Mouse (Mus musculus): ENCODE results near the gene Smg6. TPM values are rescaled to one million over a fixed set of nuclear protein-coding genes. Genes with fewer than 3 reads are reported as not detected.
A peak's percentile ranks its signal among the peaks of the same experiment; 100 is the strongest.

Gene Smg6
- polyA plus RNA-seq, 1 experiment from 2014 or later = 17.1 TPM

- H3K9ac ChIP-seq = no peak overlapping the region
- no peak overlapping the region for H3K4me3 ChIP-seq
- peak overlapping the region; percentile 35; the same call in 1 of the 2 replicates for H3K27ac ChIP-seq
- H3K4me2 ChIP-seq = peak overlapping the region; percentile 20; the same call in 1 of the 2 replicates
- H3K36me3 ChIP-seq (replicated peaks) = no peaks in the 10 kb centered on the region
- no peak for ATAC-seq (replicated peaks)
- H3K9me3 ChIP-seq = no peaks in the 10 kb centered on the region
- no peaks in the 10 kb centered on the region for H3K27me3 ChIP-seq (replicated peaks)
- WGBS = 47% methylated on average over 12 of the region's 12 CpGs
- H3K4me1 ChIP-seq = peaks cover 34% of the 10 kb centered on the region
Measured at GRCm38 (mm10) chr11:75012997-75013694, 87.5 kb downstream of the Smg6 start.

- Histone ChIP-seq H3K27me3 (replicated peaks) (no peaks in the 10 kb centered on the region), H3K4me2 (no peak overlapping the region), H3K27ac (peak overlapping the region; percentile 50), H3K4me3 (no peak overlapping the region), H3K4me1 (peaks cover 34% of the 10 kb centered on the region), H3K36me3 (replicated peaks) (no peaks in the 10 kb centered on the region), H3K9me3 (no peaks in the 10 kb centered on the region), H3K9ac (no peak overlapping the region)
- WGBS = 78% methylated on average over 12 of the region's 12 CpGs
- no peak for ATAC-seq (replicated peaks)
Measured at GRCm38 (mm10) chr11:75013764-75014695, 88.4 kb downstream of the Smg6 start.

DNA sequence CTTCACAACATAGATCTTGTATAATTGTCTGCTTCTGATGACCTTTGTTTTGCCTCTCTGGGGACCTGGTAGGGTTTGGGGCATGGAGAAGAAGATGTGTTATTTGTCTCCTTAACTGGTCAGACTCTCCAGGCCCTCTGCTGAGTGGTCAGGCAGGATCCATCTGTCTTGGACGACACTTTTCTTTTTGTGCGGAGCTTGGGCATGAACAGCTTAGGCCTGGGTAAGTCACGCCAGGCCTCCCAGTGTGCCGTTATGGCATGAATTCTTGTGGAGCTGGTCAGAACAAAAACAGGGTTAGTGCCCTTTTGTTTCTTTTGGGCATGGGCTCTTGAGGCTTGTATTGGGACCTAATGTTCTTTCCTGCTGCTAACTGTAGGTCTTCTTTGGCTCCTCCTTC, 89.2 kb downstream of the Smg6 start:
- no peak overlapping the region for H3K27ac ChIP-seq
- H3K4me2 ChIP-seq = no peak overlapping the region
- 53% methylated on average over 4 of the region's 4 CpGs for WGBS
- peaks cover 34% of the 10 kb centered on the region for H3K4me1 ChIP-seq
- no peak overlapping the region for H3K4me3 ChIP-seq
- ATAC-seq (replicated peaks) = no peak
- H3K36me3 ChIP-seq (replicated peaks) = no peaks in the 10 kb centered on the region
- no peak overlapping the region for H3K9ac ChIP-seq
- H3K27me3 ChIP-seq (replicated peaks) = no peaks in the 10 kb centered on the region
- no peaks in the 10 kb centered on the region for H3K9me3 ChIP-seq

DNA sequence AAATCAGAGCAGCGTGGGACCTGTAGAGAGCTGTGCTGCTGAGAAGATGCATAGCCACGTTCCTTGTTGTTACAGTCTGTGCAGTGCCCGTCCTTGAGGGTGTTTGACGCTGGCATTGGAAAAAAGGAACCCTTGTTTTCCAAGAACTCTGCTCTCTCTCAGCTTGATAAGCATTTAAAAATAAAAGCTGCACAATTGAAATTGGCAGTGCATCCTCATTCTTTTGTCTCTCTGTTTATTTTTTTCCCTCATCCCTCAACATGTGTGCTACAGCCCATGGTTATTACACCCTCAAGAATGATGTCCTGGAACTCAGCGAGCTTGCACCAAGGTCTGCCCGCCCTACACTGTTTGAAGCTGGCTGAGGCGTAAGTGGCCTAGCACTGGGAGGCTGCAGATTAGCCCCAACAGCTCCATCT, 89.8 kb downstream of the Smg6 start:
- Histone ChIP-seq H3K36me3 (replicated peaks) (no peaks in the 10 kb centered on the region), H3K9ac (no peak overlapping the region), H3K27me3 (replicated peaks) (no peaks in the 10 kb centered on the region), H3K4me2 (no peak overlapping the region), H3K4me1 (peaks cover 34% of the 10 kb centered on the region), H3K4me3 (no peak overlapping the region), H3K9me3 (no peaks in the 10 kb centered on the region), H3K27ac (no peak overlapping the region)
- WGBS = 66% methylated on average over 7 of the region's 7 CpGs
- no peak for ATAC-seq (replicated peaks)

DNA sequence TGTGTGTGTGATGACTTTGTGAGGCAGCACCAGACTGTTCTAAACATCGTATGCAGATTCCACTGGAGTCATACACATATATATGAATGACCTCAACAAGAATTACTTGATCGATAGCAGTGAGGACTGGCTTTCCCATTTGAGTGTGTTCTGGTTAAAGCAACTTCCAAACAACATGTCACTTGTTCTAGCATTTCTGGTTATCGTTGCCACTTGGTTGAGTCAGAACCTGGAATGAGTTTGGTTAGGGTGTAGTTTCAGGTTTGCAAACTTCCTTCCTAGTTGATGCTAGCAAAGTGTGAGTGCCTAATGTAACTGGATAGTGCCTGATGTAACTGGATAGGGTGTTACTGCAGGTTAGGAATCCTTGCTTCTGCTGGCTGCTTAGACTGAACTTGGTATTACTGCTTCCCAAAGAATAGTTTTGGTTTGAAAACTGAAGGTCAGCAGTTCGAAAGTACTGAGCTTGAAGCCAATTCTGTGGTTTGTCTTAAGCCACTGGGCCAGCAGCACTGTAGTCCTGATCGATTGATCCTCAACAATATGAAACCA, 90.8 kb downstream of the Smg6 start:
- H3K36me3 ChIP-seq (replicated peaks) = no peaks in the 10 kb centered on the region
- H3K9ac ChIP-seq = no peak overlapping the region
- H3K4me2 ChIP-seq = no peak overlapping the region
- H3K4me1 ChIP-seq = peaks cover 34% of the 10 kb centered on the region
- no peaks in the 10 kb centered on the region for H3K9me3 ChIP-seq
- no peak overlapping the region for H3K4me3 ChIP-seq
- no peak overlapping the region for H3K27ac ChIP-seq
- 92% methylated on average over 5 of the region's 5 CpGs for WGBS
- no peaks in the 10 kb centered on the region for H3K27me3 ChIP-seq (replicated peaks)
- ATAC-seq (replicated peaks) = no peak

- Histone ChIP-seq H3K36me3 (replicated peaks) (no peaks in the 10 kb centered on the region), H3K9me3 (no peaks in the 10 kb centered on the region), H3K9ac (no peak overlapping the region), H3K27ac (no peak overlapping the region), H3K27me3 (replicated peaks) (no peaks in the 10 kb centered on the region), H3K4me2 (no peak overlapping the region), H3K4me1 (peaks cover 32% of the 10 kb centered on the region), H3K4me3 (no peak overlapping the region)
- no peak for ATAC-seq (replicated peaks)
- 85% methylated on average over 2 of the region's 2 CpGs for WGBS
Measured at GRCm38 (mm10) chr11:75017831-75018230, 92.2 kb downstream of the Smg6 start.

DNA sequence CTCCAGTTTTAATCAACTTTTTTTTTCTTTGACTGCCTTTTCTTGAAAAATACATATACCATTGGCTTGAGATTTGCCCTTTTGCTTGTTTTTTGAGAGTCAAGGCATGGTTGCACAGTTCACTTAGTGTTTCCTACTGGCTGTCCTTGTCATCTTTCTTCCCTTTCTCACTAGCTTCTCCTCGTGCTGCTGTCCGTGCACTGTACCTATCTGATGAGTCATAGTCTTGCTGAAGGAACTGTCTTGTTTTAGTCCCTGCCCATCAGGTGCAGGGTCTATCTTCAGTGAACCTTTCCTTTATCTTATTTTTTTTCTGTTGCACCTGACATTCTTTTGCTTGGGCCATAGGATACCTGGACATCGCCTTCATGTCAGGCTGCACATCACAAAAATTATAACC, 101.4 kb downstream of the Smg6 start:
- Histone ChIP-seq H3K4me2 (no peak overlapping the region), H3K9me3 (no peaks in the 10 kb centered on the region), H3K4me1 (no peaks in the 10 kb centered on the region), H3K9ac (no peak overlapping the region), H3K27ac (no peak overlapping the region), H3K36me3 (replicated peaks) (no peaks in the 10 kb centered on the region), H3K4me3 (no peak overlapping the region), H3K27me3 (replicated peaks) (no peaks in the 10 kb centered on the region)
- ATAC-seq (replicated peaks) = no peak
- 95% methylated on average over 3 of the region's 3 CpGs for WGBS

DNA sequence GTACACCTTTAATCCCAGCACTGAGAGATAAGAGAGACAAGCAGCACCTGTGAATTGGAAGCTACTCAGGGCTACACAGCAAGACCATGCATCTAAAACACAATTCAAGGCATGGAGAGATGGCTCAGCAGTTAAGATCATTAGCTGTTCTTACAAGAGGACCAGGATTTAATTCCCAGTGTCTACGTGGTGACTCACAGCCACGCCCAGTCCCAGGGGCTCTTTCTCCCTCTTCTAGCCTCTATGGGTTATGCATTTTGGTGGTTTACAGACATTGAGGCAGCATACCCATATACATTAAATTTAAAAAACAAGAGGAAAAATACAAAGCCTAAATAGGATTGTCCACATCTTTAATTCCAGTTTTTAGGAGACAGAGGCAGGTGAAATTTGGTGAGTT, 102.0 kb downstream of the Smg6 start:
- no peaks in the 10 kb centered on the region for H3K4me1 ChIP-seq
- H3K4me2 ChIP-seq = no peak overlapping the region
- H3K36me3 ChIP-seq (replicated peaks) = no peaks in the 10 kb centered on the region
- no peaks in the 10 kb centered on the region for H3K27me3 ChIP-seq (replicated peaks)
- no peak overlapping the region for H3K9ac ChIP-seq
- 70% methylated on average over 2 of the region's 2 CpGs for WGBS
- H3K9me3 ChIP-seq = no peaks in the 10 kb centered on the region
- H3K4me3 ChIP-seq = no peak overlapping the region
- H3K27ac ChIP-seq = no peak overlapping the region
- no peak for ATAC-seq (replicated peaks)

DNA sequence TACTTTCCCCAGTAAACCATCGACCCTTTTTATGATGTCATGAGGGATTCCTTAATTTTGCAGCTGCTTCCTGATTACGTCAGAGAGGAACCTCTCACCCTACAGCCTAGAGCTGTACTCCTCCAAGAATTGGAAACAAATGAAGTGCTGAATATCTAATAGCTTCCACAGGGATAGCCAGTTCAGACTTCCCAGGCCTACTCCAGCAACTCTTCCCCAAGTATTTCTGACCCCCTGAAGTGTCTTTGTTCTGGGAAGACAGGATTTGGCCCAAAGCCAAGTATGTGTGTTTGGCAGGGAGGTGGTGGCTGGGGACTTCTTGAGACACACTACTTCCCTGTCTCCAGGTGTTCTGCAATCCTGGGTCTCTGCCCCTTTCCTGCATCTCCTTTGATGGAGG, 105.6 kb downstream of the Smg6 start:
- Histone ChIP-seq H3K4me1 (no peaks in the 10 kb centered on the region), H3K4me3 (no peak overlapping the region), H3K9ac (no peak overlapping the region), H3K27me3 (replicated peaks) (no peaks in the 10 kb centered on the region), H3K36me3 (replicated peaks) (no peaks in the 10 kb centered on the region), H3K9me3 (no peaks in the 10 kb centered on the region), H3K4me2 (no peak overlapping the region), H3K27ac (no peak overlapping the region)
- WGBS = 46% methylated on average over 2 of the region's 2 CpGs
- ATAC-seq (replicated peaks) = no peak

- H3K9ac ChIP-seq = no peak overlapping the region
- no peaks in the 10 kb centered on the region for H3K36me3 ChIP-seq (replicated peaks)
- H3K27me3 ChIP-seq (replicated peaks) = no peaks in the 10 kb centered on the region
- no peak overlapping the region for H3K4me2 ChIP-seq
- no peaks in the 10 kb centered on the region for H3K9me3 ChIP-seq
- no peak overlapping the region for H3K27ac ChIP-seq
- no peak overlapping the region for H3K4me3 ChIP-seq
- no peaks in the 10 kb centered on the region for H3K4me1 ChIP-seq
- no peak for ATAC-seq (replicated peaks)
- WGBS = 91% methylated on average over 2 of the region's 2 CpGs
Measured at GRCm38 (mm10) chr11:75032946-75033345, 107.3 kb downstream of the Smg6 start.

DNA sequence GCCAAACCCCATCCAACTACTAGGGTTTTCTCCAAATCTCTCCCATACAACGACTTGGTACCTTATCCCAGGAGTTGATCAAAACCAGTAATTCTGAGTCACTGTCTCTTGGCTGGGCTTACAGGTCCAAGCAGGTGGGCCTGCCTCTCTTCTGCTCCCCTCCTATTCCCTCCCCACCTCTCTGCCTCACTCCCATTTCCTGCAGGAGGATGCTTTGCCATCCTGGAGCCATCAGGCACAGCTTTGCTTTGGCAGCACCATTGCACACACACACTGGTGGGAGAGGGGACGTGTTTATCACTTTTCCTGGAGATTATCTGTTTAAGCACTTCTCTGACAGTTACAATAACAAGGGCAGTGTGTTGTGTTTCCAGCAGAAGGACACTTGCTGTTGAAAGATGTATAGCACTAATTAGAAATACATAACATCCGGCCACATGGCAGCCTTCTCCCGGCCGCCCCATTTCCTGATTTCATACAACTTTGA, 108.0 kb downstream of the Smg6 start:
- Histone ChIP-seq H3K27ac (no peak overlapping the region), H3K9me3 (no peaks in the 10 kb centered on the region), H3K27me3 (replicated peaks) (no peaks in the 10 kb centered on the region), H3K9ac (no peak overlapping the region), H3K4me1 (no peaks in the 10 kb centered on the region), H3K4me3 (no peak overlapping the region), H3K4me2 (no peak overlapping the region), H3K36me3 (replicated peaks) (no peaks in the 10 kb centered on the region)
- WGBS = 91% methylated on average over 5 of the region's 5 CpGs
- ATAC-seq (replicated peaks) = no peak

GRCm38 (mm10) chr11:75034104-75034503, 108.5 kb downstream of the Smg6 start:
- Histone ChIP-seq H3K27ac (no peak overlapping the region), H3K4me1 (no peaks in the 10 kb centered on the region), H3K9me3 (no peaks in the 10 kb centered on the region), H3K27me3 (replicated peaks) (no peaks in the 10 kb centered on the region), H3K4me3 (no peak overlapping the region), H3K9ac (no peak overlapping the region), H3K36me3 (replicated peaks) (no peaks in the 10 kb centered on the region), H3K4me2 (no peak overlapping the region)
- 90% methylated on average over 3 of the region's 3 CpGs for WGBS
- ATAC-seq (replicated peaks) = no peak

All from midbrain, embryonic 15.5 days (tissue).